8 mouse cellular contexts compared by ENCODE assay signal in genomic region chr13:95960477-95961185, GRCm38 (mm10).
DNase-seq lines count a peak whose midpoint lies in the region; ATAC-seq lines count a peak whose summit lies in the region.

No protein-coding gene starts in this region.

- WGBS in heart, embryonic 13.5 days, result 8% methylated on average over 10 of the region's 10 CpGs
- 4% methylated on average over 10 of the region's 10 CpGs for WGBS in intestine, embryonic 14.5 days
- 5% methylated on average over 10 of the region's 10 CpGs for WGBS in midbrain, embryonic 14.5 days

- no peaks in the 10 kb centered on the region for H3K36me3 ChIP-seq in heart, embryonic 13.5 days
- no peaks in the 10 kb centered on the region for H3K36me3 ChIP-seq in intestine, embryonic 14.5 days (ENCODE audit: control insufficient read depth, insufficient read depth, low read length)
- H3K36me3 ChIP-seq in midbrain, embryonic 14.5 days (ENCODE audit: control insufficient read depth, insufficient read depth, low read length), result no peaks in the 10 kb centered on the region

- peak overlapping the region; percentile 58 for H3K4me3 ChIP-seq in heart, embryonic 13.5 days
- H3K4me3 ChIP-seq in intestine, embryonic 14.5 days (ENCODE audit: low read depth, low read length), result peak overlapping the region; percentile 40
- H3K4me3 ChIP-seq in midbrain, embryonic 14.5 days (replicated peaks; ENCODE audit: low read depth, low read length), result peak overlapping the region; percentile 40

- no peak for ATAC-seq in heart, embryonic 13.5 days (ENCODE audit: extremely low read depth, insufficient number of reproducible peaks, low FRiP score, low TSS enrichment)
- ATAC-seq in common myeloid progenitor, adult 5-6 weeks (replicated peaks; ENCODE audit: low read depth, poor library complexity, severe bottlenecking), result 0 out of 2 replicates have a peak, but pooled peaks have one; percentile 16
- 0 out of 2 replicates have a peak, but pooled peaks have one; percentile 25 for ATAC-seq in intestine, embryonic 14.5 days (replicated peaks; ENCODE audit: low FRiP score, low TSS enrichment, low read depth)
- ATAC-seq in midbrain, embryonic 14.5 days (ENCODE audit: low FRiP score, low TSS enrichment), result 0 out of 2 replicates have a peak, but pooled peaks have one; percentile 6

- H3K9ac ChIP-seq in heart, embryonic 13.5 days, result peak overlapping the region; percentile 79
- H3K9ac ChIP-seq in intestine, embryonic 14.5 days (ENCODE audit: low read length), result peak overlapping the region; percentile 43
- H3K9ac ChIP-seq in midbrain, embryonic 14.5 days (replicated peaks; ENCODE audit: low read length), result peak overlapping the region; percentile 49; the same call in 1 of the 2 replicates

- no peaks in the 10 kb centered on the region for H3K27me3 ChIP-seq in heart, embryonic 13.5 days (replicated peaks)
- H3K27me3 ChIP-seq in intestine, embryonic 14.5 days (replicated peaks; ENCODE audit: control insufficient read depth, insufficient read depth, low read length), result no peaks in the 10 kb centered on the region
- no peaks in the 10 kb centered on the region for H3K27me3 ChIP-seq in midbrain, embryonic 14.5 days (ENCODE audit: control insufficient read depth, insufficient read depth, low read length)

- DNase-seq in heart, postnatal 14 days, result no peak
- no peak for DNase-seq in intestine, embryonic 14.5 days (ENCODE audit: low spot score)
- peak; percentile 29 for DNase-seq in midbrain, embryonic 14.5 days
- no peak for DNase-seq in layer of hippocampus, postnatal 14 days (ENCODE audit: low spot score in 2 of 2)
- DNase-seq in urinary bladder, postnatal 10 days (ENCODE audit: low spot score), result no peak
- no peak for DNase-seq in ovary, postnatal 14 days (ENCODE audit: low spot score)

- intact Hi-C loops in heart, postnatal 14 days (cut with DNase I), result no loop called here

- H3K4me2 ChIP-seq in heart, embryonic 13.5 days, result peak overlapping the region; percentile 87
- H3K4me2 ChIP-seq in intestine, embryonic 14.5 days (ENCODE audit: low read length), result peak overlapping the region; percentile 75
- peak overlapping the region; percentile 75 for H3K4me2 ChIP-seq in midbrain, embryonic 14.5 days (ENCODE audit: low read length)

- peaks cover 56% of the 10 kb centered on the region for H3K4me1 ChIP-seq in heart, embryonic 13.5 days
- peaks cover 31% of the 10 kb centered on the region for H3K4me1 ChIP-seq in intestine, embryonic 14.5 days (replicated peaks; ENCODE audit: control insufficient read depth, insufficient read depth, low read length)
- H3K4me1 ChIP-seq in midbrain, embryonic 14.5 days (ENCODE audit: control insufficient read depth, insufficient read depth, low read length), result peaks cover 26% of the 10 kb centered on the region

- H3K27ac ChIP-seq in heart, embryonic 13.5 days (replicated peaks), result 0 out of 2 replicates have a peak overlapping the region, but pooled peaks have one; percentile 13
- peak overlapping the region; percentile 86 for H3K27ac ChIP-seq in intestine, embryonic 14.5 days (ENCODE audit: low read depth)
- no peak overlapping the region for H3K27ac ChIP-seq in midbrain, embryonic 14.5 days (replicated peaks; ENCODE audit: low read depth, low read length)

- H3K9me3 ChIP-seq in heart, embryonic 13.5 days, result no peaks in the 10 kb centered on the region
- H3K9me3 ChIP-seq in intestine, embryonic 14.5 days (ENCODE audit: control insufficient read depth, low read length), result no peaks in the 10 kb centered on the region
- no peaks in the 10 kb centered on the region for H3K9me3 ChIP-seq in midbrain, embryonic 14.5 days (ENCODE audit: control insufficient read depth, low read length)
